Mouse (Mus musculus) lung, postnatal 0 days (tissue): Measurements from ENCODE around the gene Rimbp2. TPM values are rescaled to one million over a fixed set of nuclear protein-coding genes. Genes with fewer than 3 reads are reported as not detected.
A peak's percentile ranks its signal among the peaks of the same experiment; 100 is the strongest.
"Not testable (repeated sequence)": the region's sequence is repeated elsewhere in the genome, so short reads cannot be mapped to it uniquely, and the experiment has no call there.

Experiments
- ATAC-seq: fragments of 200-750 bp; cut with Nextera tagmentation; 2 replicates; pipeline ENCODE4 v1.8.0; 2017; ENCODE audit warnings: moderate library complexity
- DNase-seq: peaks from one replicate; pipeline ENCODE4 v3.0.0-alpha.2; 2016; ENCODE audit warnings: low spot score
- H3K27ac ChIP-seq: fragments of 300-500 bp; sonication (generic); 2 replicates; pipeline ENCODE4 v1.5.1; 2014; ENCODE audit warnings: antibody characterized with exemption, mild to moderate bottlenecking, low read length, mixed read lengths
- H3K27me3 ChIP-seq: fragments of 300-500 bp; sonication (generic); replicated peaks from 2 replicates; pipeline ENCODE4 v1.6.1; 2014; ENCODE audit warnings: low read length, mixed read lengths; ENCODE audit not compliant: insufficient read depth
- H3K36me3 ChIP-seq: fragments of 300-500 bp; sonication (generic); 2 replicates; pipeline ENCODE4 v1.6.1; 2014; ENCODE audit warnings: low read length, mixed read lengths; ENCODE audit not compliant: insufficient read depth
- H3K4me1 ChIP-seq: fragments of 300-500 bp; sonication (generic); 2 replicates; pipeline ENCODE4 v1.6.1; 2014; ENCODE audit warnings: antibody characterized with exemption, low read depth, low read length, mixed read lengths; ENCODE audit not compliant: insufficient read depth
- H3K4me2 ChIP-seq: fragments of 300-500 bp; sonication (generic); replicated peaks from 2 replicates; pipeline ENCODE4 v1.6.1; 2014; ENCODE audit warnings: low read depth, mild to moderate bottlenecking, low read length, moderate library complexity, mixed read lengths
- H3K4me3 ChIP-seq: fragments of 300-500 bp; sonication (generic); 2 replicates; pipeline ENCODE4 v1.5.1; 2014; ENCODE audit warnings: low read depth, low read length
- H3K9ac ChIP-seq: fragments of 300-500 bp; sonication (generic); replicated peaks from 2 replicates; pipeline ENCODE4 v1.6.1; 2014; ENCODE audit warnings: low read depth, mild to moderate bottlenecking
- H3K9me3 ChIP-seq: fragments of 300-500 bp; sonication (generic); 2 replicates; pipeline ENCODE4 v1.6.1; 2016; ENCODE audit warnings: low read length, mixed read lengths
- CTCF ChIP-seq: IDR thresholded peaks from 2 replicates; pipeline ENCODE4 v1.5.1; 2016; ENCODE audit warnings: antibody characterized with exemption, mild to moderate bottlenecking
- EP300 ChIP-seq: IDR thresholded peaks from 2 replicates; pipeline ENCODE4 v1.6.1; 2016; ENCODE audit warnings: antibody characterized with exemption, mild to moderate bottlenecking, control low read depth
- WGBS: fragments of 180-500 bp; shearing (Covaris S2); extraction: QIAGEN DNeasy Blood & Tissue Kit; methylation state at CpG from one replicate; pipeline ENCODE4 v1.1.7; 2014; 5-methylcytosine and 5-hydroxymethylcytosine counted together
- polyA plus RNA-seq: library from polyadenylated mRNA; unstranded; fragments of >200 nt; fragmentation: Nextera tagmentation; extraction: Ambion mirVana; gene quantifications from 2 replicates; pipeline ENCODE4 v1.2.1, GENCODE M21; 2015

The Rimbp2 gene
- polyA plus RNA-seq, 1 experiment from 2014 or later, result not detected

- no peak for DNase-seq
- H3K4me1 ChIP-seq, result no peaks in the 10 kb centered on the region
- TF ChIP-seq CTCF (no peak), EP300 (no peak)
- no peak overlapping the region for H3K4me2 ChIP-seq
- peaks cover 15% of the 10 kb centered on the region; the same call in 1 of the 2 replicates for H3K36me3 ChIP-seq
- H3K4me3 ChIP-seq, result no peak overlapping the region
- H3K9ac ChIP-seq, result no peak overlapping the region
- H3K9me3 ChIP-seq, result no peaks in the 10 kb centered on the region
- no peak overlapping the region for H3K27ac ChIP-seq
- no peak for ATAC-seq
- no peaks in the 10 kb centered on the region for H3K27me3 ChIP-seq
- 88% methylated on average over 6 of the region's 6 CpGs for WGBS
Measured at GRCm38 (mm10) chr5:128984536-128984935, 31.2 kb upstream of the Rimbp2 start.

GRCm38 (mm10) chr5:128981607-128982006, 28.3 kb upstream of the Rimbp2 start:
- peaks cover 6% of the 10 kb centered on the region; the same call in 1 of the 2 replicates for H3K36me3 ChIP-seq
- H3K4me3 ChIP-seq, result no peak overlapping the region
- DNase-seq (peak; percentile 43), ATAC-seq (peak; percentile 67)
- no peaks in the 10 kb centered on the region for H3K4me1 ChIP-seq
- H3K9me3 ChIP-seq, result no peaks in the 10 kb centered on the region
- no peak overlapping the region for H3K27ac ChIP-seq
- no peaks in the 10 kb centered on the region for H3K27me3 ChIP-seq
- 25% methylated on average over 12 of the region's 12 CpGs for WGBS
- no peak overlapping the region for H3K4me2 ChIP-seq
- H3K9ac ChIP-seq, result no peak overlapping the region
- no peak for TF ChIP-seq EP300
- peak; percentile 88 for TF ChIP-seq CTCF

- DNase-seq (no peak), ATAC-seq (no peak)
- Histone ChIP-seq H3K4me1 (no peaks in the 10 kb centered on the region), H3K9ac (no peak overlapping the region), H3K4me3 (no peak overlapping the region), H3K4me2 (no peak overlapping the region), H3K27ac (no peak overlapping the region), H3K9me3 (no peaks in the 10 kb centered on the region), H3K27me3 (no peaks in the 10 kb centered on the region), H3K36me3 (no peaks in the 10 kb centered on the region; the same call in 1 of the 2 replicates)
- TF ChIP-seq CTCF (no peak), EP300 (no peak)
- WGBS, result 59% methylated on average over 7 of the region's 7 CpGs
Measured at GRCm38 (mm10) chr5:128980857-128981256, 27.6 kb upstream of the Rimbp2 start.

GRCm38 (mm10) chr5:128978957-128979356, 25.7 kb upstream of the Rimbp2 start:
- TF ChIP-seq EP300, result no peak
- TF ChIP-seq CTCF, result no peak
- 98% methylated on average over 7 of the region's 7 CpGs for WGBS

GRCm38 (mm10) chr5:128977466-128977865, 24.2 kb upstream of the Rimbp2 start:
- not testable (repeated sequence) for H3K4me2 ChIP-seq, H3K9ac ChIP-seq, DNase-seq, H3K27ac ChIP-seq, H3K36me3 ChIP-seq, ATAC-seq, H3K27me3 ChIP-seq, H3K4me3 ChIP-seq, H3K9me3 ChIP-seq, H3K4me1 ChIP-seq
- 63% methylated on average over 1 of the region's 1 CpGs for WGBS

More at GRCm38 (mm10) chr5:128978957-128979356, 25.7 kb upstream of the Rimbp2 start:
- H3K4me3 ChIP-seq, result no peak overlapping the region
- DNase-seq (no peak), ATAC-seq (no peak)
- H3K4me2 ChIP-seq, result no peak overlapping the region
- no peak overlapping the region for H3K9ac ChIP-seq
- no peaks in the 10 kb centered on the region for H3K9me3 ChIP-seq
- H3K27me3 ChIP-seq, result no peaks in the 10 kb centered on the region
- no peak overlapping the region for H3K27ac ChIP-seq
- no peaks in the 10 kb centered on the region for H3K4me1 ChIP-seq
- no peaks in the 10 kb centered on the region for H3K36me3 ChIP-seq

DNA sequence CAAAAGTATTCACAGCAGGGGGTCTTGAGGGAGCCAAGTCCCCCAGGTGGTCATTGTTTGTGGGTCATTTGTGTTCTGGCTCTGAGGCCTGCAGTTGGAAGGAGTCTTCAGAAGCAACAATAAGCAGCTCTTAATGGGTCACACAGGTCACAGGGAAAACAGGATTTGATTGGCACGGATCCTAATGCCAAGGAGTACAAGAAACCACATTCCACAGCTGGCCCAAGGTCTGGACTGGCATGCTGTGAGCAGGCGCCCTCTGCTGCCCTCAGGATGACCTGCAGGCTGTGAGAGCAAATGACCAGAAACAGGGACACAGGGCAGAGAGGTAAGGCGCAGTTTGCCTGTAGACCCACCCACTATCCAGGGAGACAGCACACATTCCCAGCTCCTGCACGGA, 23.0 kb upstream of the Rimbp2 start:
- no peak overlapping the region for H3K4me3 ChIP-seq
- H3K4me1 ChIP-seq, result no peaks in the 10 kb centered on the region
- no peaks in the 10 kb centered on the region for H3K27me3 ChIP-seq
- H3K27ac ChIP-seq, result no peak overlapping the region
- H3K4me2 ChIP-seq, result no peak overlapping the region
- ATAC-seq, result no peak
- H3K9ac ChIP-seq, result no peak overlapping the region
- peak; percentile 59 for TF ChIP-seq CTCF
- no peak for TF ChIP-seq EP300
- DNase-seq, result peak; percentile 36
- WGBS, result 20% methylated on average over 4 of the region's 4 CpGs
- no peaks in the 10 kb centered on the region for H3K9me3 ChIP-seq
- no peaks in the 10 kb centered on the region for H3K36me3 ChIP-seq

DNA sequence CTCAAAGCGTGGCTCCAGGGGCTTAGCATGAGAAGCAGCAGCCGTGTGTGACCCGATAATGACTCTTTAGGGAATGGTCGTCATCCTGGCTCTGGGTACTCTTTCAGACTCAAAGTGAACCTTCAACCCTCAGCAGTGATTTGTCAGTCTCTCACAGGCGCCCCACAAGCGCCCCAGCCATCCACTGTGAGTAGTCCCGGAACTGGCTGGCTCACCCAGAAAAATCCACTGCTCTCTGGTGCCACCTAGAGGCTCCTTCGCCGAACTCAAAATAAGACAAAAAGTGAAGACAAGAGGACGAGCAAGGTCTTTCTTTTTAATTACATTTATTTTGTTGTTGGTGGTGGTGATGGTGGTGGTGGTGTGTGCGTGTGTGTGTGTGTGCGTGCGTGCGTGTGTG, 18.0 kb upstream of the Rimbp2 start:
- Histone ChIP-seq H3K9ac (no peak overlapping the region), H3K4me3 (no peak overlapping the region), H3K4me1 (no peaks in the 10 kb centered on the region), H3K27ac (no peak overlapping the region), H3K9me3 (no peaks in the 10 kb centered on the region), H3K27me3 (no peaks in the 10 kb centered on the region), H3K36me3 (no peaks in the 10 kb centered on the region), H3K4me2 (no peak overlapping the region)
- peak; percentile 59 for DNase-seq
- ATAC-seq, result no peak
- WGBS, result 15% methylated on average over 14 of the region's 14 CpGs
- TF ChIP-seq EP300 (no peak), CTCF (peak; percentile 73)
